26 mouse cellular contexts compared by ENCODE assay signal in the genomic region with DNA sequence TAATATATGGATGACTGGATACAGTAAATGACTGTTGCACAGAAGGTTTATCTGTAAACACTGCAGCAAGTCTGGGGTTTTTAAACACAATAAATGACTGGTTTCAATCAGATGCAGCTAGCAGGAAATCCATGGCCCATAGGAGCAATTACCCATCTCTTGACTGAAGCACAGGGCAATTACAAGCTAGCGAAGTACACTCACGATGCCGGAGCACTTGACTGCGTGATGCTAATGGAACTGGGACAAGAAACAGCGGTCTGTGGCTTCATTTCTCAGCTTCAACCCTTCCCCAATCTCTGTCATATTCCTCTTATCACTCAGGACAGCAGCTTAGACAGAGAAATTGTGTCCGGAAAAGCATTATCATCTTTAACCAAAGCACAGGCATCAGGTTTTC.
DNase-seq lines count a peak whose midpoint lies in the region; ATAC-seq and TF ChIP-seq lines count a peak whose summit lies in the region.
"Had no signal": no experiment of that assay in that cellular context is flagged by ENCODE, and none has a peak within 500 bp of the region (broad histone marks: within the 10 kb centered on the region; RNA-seq: fewer than 3 reads in every experiment).

No protein-coding gene starts in this region.

- H3K27ac ChIP-seq in forebrain, embryonic 14.5 days (ENCODE audit: low read depth, low read length), result no peak overlapping the region
- no peak overlapping the region for H3K27ac ChIP-seq in forebrain, embryonic 15.5 days (replicated peaks)
- H3K27ac ChIP-seq in midbrain, embryonic 14.5 days (replicated peaks; ENCODE audit: low read depth, low read length), result no peak overlapping the region
- H3K27ac ChIP-seq in midbrain, embryonic 13.5 days, result no peak overlapping the region
- H3K27ac ChIP-seq in neural tube, embryonic 14.5 days (ENCODE audit: low read depth, low read length), result no peak overlapping the region
- H3K27ac ChIP-seq: embryonic facial prominence, embryonic 15.5 days; forebrain, embryonic 13.5 days; heart, embryonic 15.5 days; hindbrain, embryonic 10.5 days; hindbrain, embryonic 13.5 days had no signal

- no peak overlapping the region for H3K4me2 ChIP-seq in forebrain, embryonic 14.5 days (ENCODE audit: low read length)
- H3K4me2 ChIP-seq in forebrain, embryonic 15.5 days (replicated peaks), result no peak overlapping the region
- no peak overlapping the region for H3K4me2 ChIP-seq in midbrain, embryonic 14.5 days (ENCODE audit: low read length)
- H3K4me2 ChIP-seq in midbrain, embryonic 13.5 days (replicated peaks), result no peak overlapping the region
- no peak overlapping the region for H3K4me2 ChIP-seq in neural tube, embryonic 14.5 days (ENCODE audit: low read depth, low read length)
- H3K4me2 ChIP-seq: embryonic facial prominence, embryonic 15.5 days; forebrain, embryonic 13.5 days; heart, embryonic 12.5 days; heart, embryonic 15.5 days; hindbrain, embryonic 13.5 days had no signal

- DNase-seq in forebrain, embryonic 14.5 days (ENCODE audit: low spot score), result peak; percentile 29
- DNase-seq in midbrain, embryonic 14.5 days, result peak; percentile 18
- peak; percentile 68 for DNase-seq in brain, embryonic 14.5 days (ENCODE audit: low read depth)
- no peak for DNase-seq in testis, postnatal 10 days (ENCODE audit: low spot score)
- DNase-seq: adrenal gland, adult 2 months; adrenal gland, postnatal 14 days; cerebellum, adult 11-12 months; cerebellum, adult 8-10 months; cerebellum, postnatal 10 days; cerebellum, postnatal 36 days; embryo, embryonic 11 days; gastrocnemius, postnatal 25 days; heart, adult 18-20 months; heart, postnatal 10 days; heart, postnatal 36 days had no signal

- no peaks in the 10 kb centered on the region for H3K4me1 ChIP-seq in forebrain, embryonic 14.5 days (ENCODE audit: control insufficient read depth, insufficient read depth, low read length)
- peaks cover 5% of the 10 kb centered on the region; the same call in 1 of the 2 replicates for H3K4me1 ChIP-seq in forebrain, embryonic 15.5 days
- no peaks in the 10 kb centered on the region for H3K4me1 ChIP-seq in midbrain, embryonic 14.5 days (ENCODE audit: control insufficient read depth, insufficient read depth, low read length)
- H3K4me1 ChIP-seq in midbrain, embryonic 13.5 days (replicated peaks), result no peaks in the 10 kb centered on the region
- H3K4me1 ChIP-seq in neural tube, embryonic 14.5 days (ENCODE audit: control insufficient read depth, insufficient read depth, low read length), result no peaks in the 10 kb centered on the region
- H3K4me1 ChIP-seq: embryonic facial prominence, embryonic 15.5 days; heart, embryonic 12.5 days; heart, embryonic 15.5 days; hindbrain, embryonic 10.5 days had no signal

- no peak for ATAC-seq in forebrain, embryonic 14.5 days
- ATAC-seq in forebrain, embryonic 15.5 days (replicated peaks), result no peak
- no peak for ATAC-seq in midbrain, embryonic 14.5 days (ENCODE audit: low FRiP score, low TSS enrichment)
- no peak for ATAC-seq in midbrain, embryonic 13.5 days
- ATAC-seq in neural tube, embryonic 14.5 days (ENCODE audit: low read depth), result peak; percentile 51; the same call in 1 of the 2 replicates
- ATAC-seq: CD4-positive, CD25-positive, alpha-beta regulatory T cell, adult 4 months; forebrain, embryonic 13.5 days; hindbrain, embryonic 16.5 days had no signal

- no peaks in the 10 kb centered on the region for H3K9me3 ChIP-seq in forebrain, embryonic 14.5 days (replicated peaks; ENCODE audit: control insufficient read depth, low read length)
- H3K9me3 ChIP-seq in forebrain, embryonic 15.5 days, result no peaks in the 10 kb centered on the region
- H3K9me3 ChIP-seq in midbrain, embryonic 14.5 days (ENCODE audit: control insufficient read depth, low read length), result no peaks in the 10 kb centered on the region
- no peaks in the 10 kb centered on the region for H3K9me3 ChIP-seq in midbrain, embryonic 13.5 days
- no peaks in the 10 kb centered on the region for H3K9me3 ChIP-seq in neural tube, embryonic 14.5 days (ENCODE audit: control insufficient read depth, low read length)
- H3K9me3 ChIP-seq: embryonic facial prominence, embryonic 15.5 days; forebrain, embryonic 13.5 days; heart, embryonic 12.5 days; heart, embryonic 15.5 days; hindbrain, embryonic 10.5 days; hindbrain, embryonic 13.5 days had no signal

- no peak overlapping the region for H3K9ac ChIP-seq in forebrain, embryonic 14.5 days (ENCODE audit: low read length)
- H3K9ac ChIP-seq in forebrain, embryonic 15.5 days (replicated peaks), result no peak overlapping the region
- H3K9ac ChIP-seq in midbrain, embryonic 14.5 days (replicated peaks; ENCODE audit: low read length), result no peak overlapping the region
- H3K9ac ChIP-seq in midbrain, embryonic 13.5 days (replicated peaks), result no peak overlapping the region
- H3K9ac ChIP-seq in neural tube, embryonic 14.5 days (replicated peaks; ENCODE audit: low read depth, low read length), result no peak overlapping the region
- H3K9ac ChIP-seq: embryonic facial prominence, embryonic 15.5 days; forebrain, embryonic 13.5 days; heart, embryonic 12.5 days; heart, embryonic 15.5 days; hindbrain, embryonic 13.5 days had no signal

- no peaks in the 10 kb centered on the region; the same call in 1 of the 2 replicates for H3K27me3 ChIP-seq in forebrain, embryonic 14.5 days (replicated peaks; ENCODE audit: control insufficient read depth, insufficient read depth, low read length)
- H3K27me3 ChIP-seq in forebrain, embryonic 15.5 days, result no peaks in the 10 kb centered on the region
- no peaks in the 10 kb centered on the region for H3K27me3 ChIP-seq in midbrain, embryonic 14.5 days (ENCODE audit: control insufficient read depth, insufficient read depth, low read length)
- H3K27me3 ChIP-seq in midbrain, embryonic 13.5 days, result no peaks in the 10 kb centered on the region
- H3K27me3 ChIP-seq in neural tube, embryonic 14.5 days (ENCODE audit: control insufficient read depth, insufficient read depth, low read length), result no peaks in the 10 kb centered on the region
- H3K27me3 ChIP-seq: embryonic facial prominence, embryonic 15.5 days; forebrain, embryonic 13.5 days; heart, embryonic 12.5 days; heart, embryonic 15.5 days; hindbrain, embryonic 13.5 days had no signal

- no peak overlapping the region for H3K4me3 ChIP-seq in forebrain, embryonic 14.5 days (ENCODE audit: low read depth, low read length)
- no peak overlapping the region for H3K4me3 ChIP-seq in forebrain, embryonic 15.5 days
- no peak overlapping the region for H3K4me3 ChIP-seq in midbrain, embryonic 14.5 days (replicated peaks; ENCODE audit: low read depth, low read length)
- H3K4me3 ChIP-seq in midbrain, embryonic 13.5 days (replicated peaks), result no peak overlapping the region
- H3K4me3 ChIP-seq in neural tube, embryonic 14.5 days (ENCODE audit: low read depth, low read length), result no peak overlapping the region
- H3K4me3 ChIP-seq: embryonic facial prominence, embryonic 15.5 days; forebrain, embryonic 13.5 days; heart, embryonic 12.5 days; heart, embryonic 15.5 days; hindbrain, embryonic 10.5 days; hindbrain, embryonic 13.5 days had no signal

- no peak for TF ChIP-seq CTCF in brain, embryonic 14.5 days (IDR thresholded peaks at IDR 0.05; ENCODE audit: borderline replicate concordance, extremely low read depth, insufficient read depth, insufficient read length)

- no peak for TF ChIP-seq POLR2A in brain, embryonic 14.5 days (IDR thresholded peaks at IDR 0.05; ENCODE audit: borderline replicate concordance, extremely low read depth, insufficient read depth, insufficient read length, poor library complexity, severe bottlenecking)

- 82% methylated on average over 6 of the region's 6 CpGs for WGBS in forebrain, embryonic 14.5 days
- WGBS in forebrain, embryonic 15.5 days, result 64% methylated on average over 6 of the region's 6 CpGs
- 70% methylated on average over 6 of the region's 6 CpGs for WGBS in midbrain, embryonic 14.5 days
- WGBS in midbrain, embryonic 13.5 days, result 67% methylated on average over 6 of the region's 6 CpGs
- 34% methylated on average over 6 of the region's 6 CpGs for WGBS in neural tube, embryonic 14.5 days

- H3K36me3 ChIP-seq in forebrain, embryonic 14.5 days (ENCODE audit: control insufficient read depth, insufficient read depth, low read length), result no peaks in the 10 kb centered on the region
- no peaks in the 10 kb centered on the region for H3K36me3 ChIP-seq in forebrain, embryonic 15.5 days
- H3K36me3 ChIP-seq in midbrain, embryonic 14.5 days (ENCODE audit: control insufficient read depth, insufficient read depth, low read length), result no peaks in the 10 kb centered on the region
- no peaks in the 10 kb centered on the region for H3K36me3 ChIP-seq in midbrain, embryonic 13.5 days
- no peaks in the 10 kb centered on the region for H3K36me3 ChIP-seq in neural tube, embryonic 14.5 days (ENCODE audit: control insufficient read depth, insufficient read depth, low read length)
- H3K36me3 ChIP-seq: embryonic facial prominence, embryonic 15.5 days; heart, embryonic 12.5 days; heart, embryonic 15.5 days; hindbrain, embryonic 10.5 days; hindbrain, embryonic 13.5 days had no signal
